Comparison of ENCODE assay signal across 29 mouse cellular contexts in genomic region chr10:120512946-120513345, GRCm38 (mm10). TPM values are rescaled to one million over a fixed set of nuclear protein-coding genes. Genes with fewer than 3 reads are reported as not detected.
DNase-seq lines count a peak whose midpoint lies in the region; ATAC-seq and TF ChIP-seq lines count a peak whose summit lies in the region.
"Had no signal": no experiment of that assay in that cellular context is flagged by ENCODE, and none has a peak within 500 bp of the region (broad histone marks: within the 10 kb centered on the region; RNA-seq: fewer than 3 reads in every experiment).

No protein-coding gene starts in this region.

- no peak overlapping the region for H3K4me3 ChIP-seq in kidney, postnatal 0 days (replicated peaks; ENCODE audit: low read depth, low read length)
- H3K4me3 ChIP-seq in midbrain, embryonic 11.5 days (ENCODE audit: low read depth, low read length), result no peak overlapping the region
- H3K4me3 ChIP-seq in midbrain, embryonic 10.5 days, result no peak overlapping the region
- H3K4me3 ChIP-seq: embryonic facial prominence, embryonic 13.5 days; erythroblast, embryonic 14.5 days; forebrain, embryonic 12.5 days; heart, embryonic 12.5 days; layer of hippocampus, adult 2 months; liver, embryonic 15.5 days; lung, embryonic 15.5 days; midbrain, embryonic 12.5 days; myocyte; neural tube, embryonic 12.5 days had no signal

- H3K27me3 ChIP-seq in kidney, postnatal 0 days (ENCODE audit: insufficient read depth, low read length), result no peaks in the 10 kb centered on the region
- H3K27me3 ChIP-seq in midbrain, embryonic 11.5 days (ENCODE audit: control insufficient read depth, insufficient read depth, low read length), result no peaks in the 10 kb centered on the region
- no peaks in the 10 kb centered on the region for H3K27me3 ChIP-seq in midbrain, embryonic 10.5 days (ENCODE audit: low read depth, poor library complexity, severe bottlenecking)
- H3K27me3 ChIP-seq: CH12.LX; embryonic facial prominence, embryonic 13.5 days; heart, embryonic 12.5 days; liver, embryonic 15.5 days; lung, embryonic 15.5 days; midbrain, embryonic 12.5 days; neural tube, embryonic 12.5 days; Patski had no signal

- 54% methylated on average over 4 of the region's 4 CpGs for WGBS in kidney, postnatal 0 days
- 69% methylated on average over 4 of the region's 4 CpGs for WGBS in midbrain, embryonic 11.5 days
- WGBS in midbrain, embryonic 10.5 days, result 76% methylated on average over 4 of the region's 4 CpGs

- DNase-seq in kidney, postnatal 0 days (ENCODE audit: low spot score), result peak; percentile 50
- DNase-seq in kidney, postnatal 25 days, result no peak
- peak; percentile 81 for DNase-seq in midbrain, embryonic 11.5 days (ENCODE audit: low spot score, missing footprints)
- no peak for DNase-seq in midbrain, embryonic 10.5 days (ENCODE audit: low spot score)
- peak; percentile 3 for DNase-seq in fibroblast of lung, adult 2 months (ENCODE audit: low read depth)
- no peak for DNase-seq in frontal cortex, postnatal 14 days (ENCODE audit: low spot score in 2 of 2)
- DNase-seq in cerebellum, adult 11-12 months, result no peak
- DNase-seq: adrenal gland, postnatal 36 days; cerebellum, adult 8-10 months; cerebellum, postnatal 25 days; forebrain, postnatal 0 days; gastrocnemius, postnatal 14 days; heart, postnatal 10 days; kidney, postnatal 36 days; thymus, postnatal 4 days had no signal

- no peak for TF ChIP-seq CTCF in kidney, postnatal 0 days (IDR thresholded peaks at IDR 0.05; ENCODE audit: low read depth)

- H3K27ac ChIP-seq in kidney, postnatal 0 days, result no peak overlapping the region
- H3K27ac ChIP-seq in midbrain, embryonic 11.5 days (ENCODE audit: low read depth, low read length), result no peak overlapping the region
- H3K27ac ChIP-seq in midbrain, embryonic 10.5 days (replicated peaks), result no peak overlapping the region
- H3K27ac ChIP-seq: embryonic facial prominence, embryonic 13.5 days; forebrain, embryonic 12.5 days; hindbrain, embryonic 14.5 days; layer of hippocampus, adult 2 months; liver, embryonic 15.5 days; lung, embryonic 15.5 days; midbrain, embryonic 12.5 days; neural tube, embryonic 12.5 days had no signal

- no peaks in the 10 kb centered on the region for H3K36me3 ChIP-seq in kidney, postnatal 0 days (ENCODE audit: insufficient read depth, low read length)
- H3K36me3 ChIP-seq in midbrain, embryonic 11.5 days (ENCODE audit: control insufficient read depth, insufficient read depth, low read length), result no peaks in the 10 kb centered on the region
- H3K36me3 ChIP-seq in midbrain, embryonic 10.5 days, result no peaks in the 10 kb centered on the region
- H3K36me3 ChIP-seq: embryonic facial prominence, embryonic 13.5 days; forebrain, embryonic 12.5 days; heart, embryonic 12.5 days; liver, embryonic 15.5 days; lung, embryonic 15.5 days; midbrain, embryonic 12.5 days; neural tube, embryonic 12.5 days had no signal

- no peaks in the 10 kb centered on the region for H3K9me3 ChIP-seq in kidney, postnatal 0 days (replicated peaks; ENCODE audit: low read length)
- H3K9me3 ChIP-seq in midbrain, embryonic 11.5 days (ENCODE audit: control insufficient read depth, low read length), result no peaks in the 10 kb centered on the region
- no peaks in the 10 kb centered on the region for H3K9me3 ChIP-seq in midbrain, embryonic 10.5 days (replicated peaks)
- H3K9me3 ChIP-seq: embryonic facial prominence, embryonic 13.5 days; forebrain, embryonic 12.5 days; heart, embryonic 12.5 days; liver, embryonic 15.5 days; lung, embryonic 15.5 days; midbrain, embryonic 12.5 days; neural tube, embryonic 12.5 days had no signal

- H3K4me1 ChIP-seq in kidney, postnatal 0 days (replicated peaks; ENCODE audit: insufficient read depth, low read length), result no peaks in the 10 kb centered on the region
- no peaks in the 10 kb centered on the region for H3K4me1 ChIP-seq in midbrain, embryonic 11.5 days (ENCODE audit: control insufficient read depth, insufficient read depth, low read length)
- H3K4me1 ChIP-seq in midbrain, embryonic 10.5 days, result peaks cover 10% of the 10 kb centered on the region; the same call in 1 of the 2 replicates
- H3K4me1 ChIP-seq: forebrain, embryonic 12.5 days; liver, embryonic 15.5 days; midbrain, embryonic 12.5 days; neural tube, embryonic 12.5 days had no signal

- no peak overlapping the region for H3K4me2 ChIP-seq in kidney, postnatal 0 days (ENCODE audit: low read length)
- no peak overlapping the region for H3K4me2 ChIP-seq in midbrain, embryonic 11.5 days
- H3K4me2 ChIP-seq: forebrain, embryonic 12.5 days; heart, embryonic 12.5 days; hindbrain, embryonic 14.5 days; liver, embryonic 15.5 days; lung, embryonic 15.5 days; midbrain, embryonic 12.5 days; neural tube, embryonic 12.5 days had no signal

- no peak for ATAC-seq in kidney, postnatal 0 days (replicated peaks; ENCODE audit: low FRiP score, low read depth)
- ATAC-seq in midbrain, embryonic 11.5 days (ENCODE audit: low FRiP score), result no peak
- ATAC-seq: forebrain, postnatal 0 days; intestine, postnatal 0 days; Patski had no signal

- no peak overlapping the region for H3K9ac ChIP-seq in kidney, postnatal 0 days (ENCODE audit: low read depth, low read length)
- no peak overlapping the region for H3K9ac ChIP-seq in midbrain, embryonic 11.5 days (ENCODE audit: low read length)
- H3K9ac ChIP-seq: embryonic facial prominence, embryonic 13.5 days; forebrain, embryonic 12.5 days; forebrain, postnatal 0 days; heart, embryonic 12.5 days; hindbrain, embryonic 14.5 days; liver, embryonic 15.5 days; lung, embryonic 15.5 days; midbrain, embryonic 12.5 days; neural tube, embryonic 12.5 days had no signal

RNA-seq across cellular contexts. Expression of gene Hmga2, which starts 36.7 kb away (rescaled TPM):
- 7.8 and 8.1 TPM in 2 replicates for polyA plus RNA-seq in kidney, postnatal 0 days (2015; fragmentation: Nextera tagmentation; extraction: Ambion mirVana)
- polyA plus RNA-seq in midbrain, embryonic 11.5 days (2014; fragmentation: Nextera tagmentation; extraction: Ambion mirVana), result 22.9 and 23.2 TPM in 2 replicates
- polyA plus RNA-seq in midbrain, embryonic 10.5 days (2016; fragmentation: Nextera tagmentation; extraction: Ambion mirVana), result 28.9 and 44.4 TPM in 2 replicates

Comparison
In these comparisons a context has a peak if more than half of its experiments do, and no peak if none do; other contexts are left out.
1. DNase-seq: peak in kidney, postnatal 0 days (single experiment), midbrain, embryonic 11.5 days (single experiment) and fibroblast of lung, adult 2 months (single experiment); none in kidney, postnatal 25 days (0 of 2), midbrain, embryonic 10.5 days (single experiment), frontal cortex, postnatal 14 days (0 of 2) and cerebellum, adult 11-12 months (single experiment).